Mouse (Mus musculus) left cerebral cortex, postnatal 4 days (tissue): ENCODE results near the gene Pde4a. TPM values are rescaled to one million over a fixed set of nuclear protein-coding genes. Genes with fewer than 3 reads are reported as not detected.
"Not testable (repeated sequence)": the region's sequence is repeated elsewhere in the genome, so short reads cannot be mapped to it uniquely, and the experiment has no call there.

Source experiments
- DNase-seq: peaks from one replicate; pipeline ENCODE4 v3.0.0-alpha.2; 2022
- intact Hi-C: fragments of 180-260 bp; cut with DNase I; formaldehyde crosslinking; loops from one replicate; pipeline ENCODE4 v1.15.1; 2025
- total RNA-seq, 2 experiments: library from RNA; stranded (reverse); gene quantifications; 2 replicates each; pipeline ENCODE4 v1.2.3; 2021

Gene Pde4a
- total RNA-seq, 2 experiments from 2014 or later = 44.4 to 47.3 TPM

GRCm38 (mm10) chr9:21180841-21181240 lies 15.3 kb downstream of the Pde4a start:
- intact Hi-C loops = no loop called here
- no peak for DNase-seq

GRCm38 (mm10) chr9:21181421-21182220 lies 16.1 kb downstream of the Pde4a start:
- intact Hi-C loops = no loop called here
- DNase-seq = no peak

- no peak for DNase-seq
- intact Hi-C loops = no loop called here
Measured at GRCm38 (mm10) chr9:21183421-21183820, 17.9 kb downstream of the Pde4a start.

DNA sequence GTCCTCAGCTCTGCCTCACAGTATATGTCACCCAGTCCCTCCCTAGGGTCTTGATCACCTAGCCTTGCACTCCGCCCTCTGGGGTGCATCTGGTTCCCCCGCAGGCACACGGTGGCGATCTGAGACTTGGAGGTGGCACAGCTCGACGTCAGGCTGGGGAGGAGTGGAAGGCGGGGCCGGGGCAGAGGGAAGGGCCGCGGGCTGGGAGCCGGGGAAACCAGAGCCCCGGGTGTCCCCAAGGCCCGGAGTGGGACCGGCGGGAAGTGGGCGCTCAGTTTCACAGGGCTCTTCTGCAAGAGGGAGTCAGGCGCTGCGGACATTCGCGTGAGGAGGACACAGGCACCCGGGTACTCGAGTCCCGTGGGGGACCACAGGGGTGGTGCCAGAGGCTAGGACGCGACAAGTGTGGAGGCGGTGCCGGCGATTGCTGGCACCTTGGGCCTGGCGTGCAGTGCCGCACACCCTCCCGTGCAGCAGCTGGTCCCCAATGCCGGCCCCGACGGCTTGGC lies 18.4 kb downstream of the Pde4a start:
- no peak for DNase-seq
- intact Hi-C loops = no loop called here

- intact Hi-C loops = no loop called here
- DNase-seq = peak; percentile 88
Measured at GRCm38 (mm10) chr9:21184733-21185132, 19.2 kb downstream of the Pde4a start.

GRCm38 (mm10) chr9:21185436-21185835 lies 19.9 kb downstream of the Pde4a start:
- no peak for DNase-seq
- intact Hi-C loops = no loop called here

DNA sequence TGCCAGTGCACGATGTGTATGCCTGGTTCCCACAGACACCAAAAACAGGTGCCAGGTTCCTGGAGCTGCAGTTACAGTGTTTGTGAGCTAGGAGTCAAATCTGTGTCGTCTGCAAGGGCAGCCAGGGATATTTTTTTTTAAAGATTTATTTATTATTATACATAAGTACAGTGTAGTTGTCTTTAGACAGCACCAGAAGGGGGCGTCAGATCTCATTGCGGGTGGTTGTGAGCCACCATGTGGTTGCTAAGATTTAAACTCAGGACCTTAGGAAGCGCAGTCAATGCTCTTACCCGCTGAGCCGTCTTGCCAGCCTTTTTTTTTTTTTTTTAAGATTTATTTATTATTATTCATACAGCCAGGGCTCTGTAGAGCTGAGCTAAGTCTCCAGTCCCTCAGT lies 24.4 kb downstream of the Pde4a start:
- intact Hi-C loops = no loop called here

GRCm38 (mm10) chr9:21190670-21191069 lies 25.2 kb downstream of the Pde4a start:
- intact Hi-C loops = no loop called here
- DNase-seq = no peak

More for the DNA sequence above, 24.4 kb downstream of the Pde4a start:
- no peak for DNase-seq

- intact Hi-C loops = no loop called here
- DNase-seq = no peak
Measured at GRCm38 (mm10) chr9:21193786-21194185, 28.3 kb downstream of the Pde4a start.

GRCm38 (mm10) chr9:21194787-21195493 lies 29.4 kb downstream of the Pde4a start:
- DNase-seq = no peak
- intact Hi-C loops = no loop called here

DNA sequence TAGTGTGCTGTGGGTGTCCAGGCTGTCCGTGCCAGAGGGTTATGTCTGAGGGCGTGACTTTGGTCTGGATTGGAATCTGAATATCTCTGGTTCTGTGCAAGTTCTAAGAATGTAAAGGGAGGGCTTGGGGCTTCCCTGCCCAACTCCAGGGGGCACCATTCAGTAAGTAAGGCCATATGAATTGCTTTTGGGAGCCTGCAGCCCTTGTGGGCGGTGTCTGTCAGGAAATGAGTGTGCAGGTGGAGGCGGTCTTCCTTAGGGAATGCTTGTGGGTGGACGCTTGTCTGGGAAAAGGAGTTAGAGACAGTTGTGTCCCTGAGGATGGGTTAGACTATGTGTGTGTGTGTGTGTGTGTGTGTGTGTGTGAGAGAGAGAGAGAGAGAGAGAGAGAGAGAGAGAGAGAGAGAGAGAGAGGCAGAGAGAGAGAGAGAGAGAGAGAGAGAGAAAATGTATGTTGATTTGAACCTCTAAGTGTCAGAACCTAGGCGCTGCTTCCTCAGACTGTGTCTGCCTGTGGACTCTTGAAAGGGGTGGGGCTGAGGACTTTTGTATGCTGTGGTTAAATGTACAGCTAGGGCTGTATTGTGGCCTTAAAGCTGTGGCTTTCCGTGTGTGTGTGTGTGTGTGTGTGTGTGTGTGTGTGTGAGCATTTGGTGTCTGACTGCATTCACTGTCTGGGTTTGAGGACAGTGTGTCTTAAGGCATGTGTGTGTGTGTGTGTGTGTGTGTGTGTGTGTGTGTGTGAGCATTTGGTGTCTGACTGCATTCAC lies 30.4 kb downstream of the Pde4a start:
- DNase-seq, intact Hi-C loops: not testable (repeated sequence)

- intact Hi-C loops = no loop called here
- peak; percentile 64 for DNase-seq
Measured at GRCm38 (mm10) chr9:21196521-21197433, 31.3 kb downstream of the Pde4a start.

GRCm38 (mm10) chr9:21197981-21198380 lies 32.5 kb downstream of the Pde4a start:
- intact Hi-C loops = no loop called here
- peak; percentile 79 for DNase-seq

DNA sequence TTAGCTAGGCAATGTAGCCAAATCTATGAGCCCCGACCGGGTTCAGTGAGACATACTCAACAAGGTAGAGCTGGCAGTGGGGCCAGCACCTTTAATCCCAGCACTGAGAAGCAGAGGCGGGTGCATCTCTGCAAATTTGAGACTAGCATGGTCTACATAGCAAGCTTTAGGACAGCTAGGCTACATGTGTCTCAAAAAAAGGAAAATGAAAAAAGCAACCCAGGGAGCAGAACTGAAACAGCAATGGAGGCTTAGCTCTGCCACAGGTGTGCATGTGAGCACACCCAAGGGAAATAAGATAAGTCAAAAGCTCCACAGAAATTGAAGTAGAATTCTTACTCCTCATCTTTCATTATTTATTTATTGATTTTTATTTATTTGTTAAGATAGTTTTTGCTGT lies 33.4 kb downstream of the Pde4a start:
- no peak for DNase-seq
- intact Hi-C loops = no loop called here

DNA sequence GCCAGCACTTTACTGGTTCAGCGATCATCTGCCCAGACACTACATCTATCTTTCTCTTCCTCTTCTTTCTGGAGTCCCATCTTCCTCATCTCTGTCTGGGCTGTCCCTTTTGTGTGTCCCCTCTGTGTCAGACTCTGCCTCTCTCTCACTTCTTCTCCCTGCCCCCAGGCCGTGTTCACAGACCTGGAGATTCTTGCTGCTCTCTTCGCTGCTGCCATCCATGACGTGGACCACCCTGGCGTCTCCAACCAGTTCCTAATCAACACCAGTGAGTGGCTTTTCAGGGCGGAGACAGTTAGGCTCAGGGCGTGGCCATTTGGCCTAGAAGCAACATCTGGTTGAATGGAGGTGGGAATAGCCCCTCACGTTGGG lies 38.6 kb downstream of the Pde4a start:
- intact Hi-C loops = no loop called here
- DNase-seq = no peak

DNA sequence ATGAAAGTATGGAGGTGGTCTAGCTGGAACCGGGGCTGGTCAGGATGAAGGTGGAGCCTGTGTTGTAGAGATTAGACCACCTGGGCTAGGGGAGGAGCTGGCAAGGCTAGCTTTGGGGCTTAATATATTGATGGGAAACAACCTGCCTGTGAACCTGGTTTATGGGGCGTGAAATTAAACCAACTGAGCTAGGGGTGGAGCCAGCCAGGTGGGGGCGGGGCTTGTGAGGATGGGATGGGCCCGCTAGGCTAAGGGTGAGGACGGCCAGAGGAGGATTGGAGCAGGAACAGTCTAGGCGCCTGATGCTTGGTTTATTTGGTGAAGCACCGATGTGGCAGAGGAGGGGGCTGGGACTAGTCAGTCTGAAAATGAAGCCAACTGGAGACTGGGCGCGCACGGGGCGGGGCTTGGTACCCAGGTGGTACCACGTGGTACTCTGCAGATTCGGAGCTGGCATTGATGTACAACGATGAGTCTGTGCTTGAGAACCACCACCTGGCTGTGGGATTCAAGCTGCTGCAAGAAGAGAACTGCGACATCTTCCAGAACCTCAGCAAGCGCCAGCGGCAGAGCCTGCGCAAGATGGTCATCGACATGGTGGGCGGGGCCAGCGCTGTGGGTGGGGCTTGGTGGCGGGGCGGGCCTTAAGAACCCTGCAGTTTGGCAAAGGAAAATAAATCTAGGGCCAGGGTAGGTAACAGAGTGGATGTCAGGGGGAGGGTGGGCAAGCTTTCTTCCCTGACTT lies 39.2 kb downstream of the Pde4a start:
- intact Hi-C loops = no loop called here
- DNase-seq = peak; percentile 46

DNA sequence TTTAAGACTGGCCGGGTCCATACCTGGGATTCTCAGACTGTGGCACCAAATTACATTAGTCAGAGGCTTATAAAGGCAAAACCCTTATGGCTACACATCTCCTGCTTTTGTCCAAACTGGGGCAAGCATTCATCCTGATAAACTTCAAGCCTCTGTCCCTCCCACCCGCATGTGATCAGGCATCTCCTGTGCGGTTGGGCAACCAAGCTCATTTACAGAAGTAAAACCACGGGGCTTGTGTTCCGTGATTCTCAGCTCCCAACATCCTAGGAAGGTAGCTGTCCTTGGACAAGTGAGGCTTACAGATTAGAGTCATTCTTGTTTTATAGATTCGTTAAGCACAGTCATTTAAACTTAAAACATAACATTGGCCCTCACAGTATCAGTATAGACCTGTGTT lies 41.3 kb downstream of the Pde4a start:
- no peak for DNase-seq
- intact Hi-C loops = no loop called here

DNA sequence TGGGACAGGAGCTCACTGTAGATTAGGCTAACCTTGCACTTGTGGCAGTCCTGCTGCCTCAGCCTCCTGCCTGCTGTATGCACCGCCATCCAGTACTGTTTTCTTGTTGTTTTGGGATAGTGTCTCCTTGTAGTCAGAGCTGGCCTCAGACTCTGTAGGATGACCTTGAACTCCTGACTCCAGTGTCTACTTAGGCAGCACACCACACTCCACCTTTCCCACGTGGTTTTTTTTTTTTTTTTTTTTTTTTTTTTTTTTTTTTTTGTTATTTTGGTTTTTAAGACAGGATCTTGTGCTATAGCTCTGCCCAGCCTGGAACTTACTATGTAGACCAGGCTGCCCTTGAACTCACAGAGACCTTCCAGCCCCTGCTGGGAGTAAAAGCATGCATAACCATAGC lies 43.1 kb downstream of the Pde4a start:
- intact Hi-C loops = no loop called here
- no peak for DNase-seq

- no peak for DNase-seq
- intact Hi-C loops = no loop called here
Measured at GRCm38 (mm10) chr9:21210821-21211220, 45.3 kb downstream of the Pde4a start.

DNA sequence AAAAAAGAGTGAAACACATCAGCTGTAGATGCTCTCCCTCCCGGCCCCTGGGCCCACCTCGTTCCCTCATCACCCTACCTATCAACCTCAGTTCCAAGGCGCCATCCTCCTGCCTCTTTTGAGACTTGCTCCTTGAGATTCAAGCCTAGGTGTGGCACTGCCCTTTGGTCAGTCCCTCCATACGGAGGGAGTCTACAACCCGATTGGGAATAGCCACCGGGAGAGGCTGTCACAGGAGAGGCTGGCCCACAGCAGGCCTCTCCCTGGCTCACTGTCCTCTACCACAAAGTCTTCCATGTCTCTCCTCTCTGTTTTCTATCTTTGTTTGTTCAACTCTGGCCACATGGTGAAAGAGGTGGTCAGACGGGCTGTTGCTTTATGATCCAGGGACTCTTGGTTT lies 46.1 kb downstream of the Pde4a start:
- no peak for DNase-seq
- intact Hi-C loops = no loop called here
